ENCODE assay signal across 7 mouse cellular contexts in the genomic region with DNA sequence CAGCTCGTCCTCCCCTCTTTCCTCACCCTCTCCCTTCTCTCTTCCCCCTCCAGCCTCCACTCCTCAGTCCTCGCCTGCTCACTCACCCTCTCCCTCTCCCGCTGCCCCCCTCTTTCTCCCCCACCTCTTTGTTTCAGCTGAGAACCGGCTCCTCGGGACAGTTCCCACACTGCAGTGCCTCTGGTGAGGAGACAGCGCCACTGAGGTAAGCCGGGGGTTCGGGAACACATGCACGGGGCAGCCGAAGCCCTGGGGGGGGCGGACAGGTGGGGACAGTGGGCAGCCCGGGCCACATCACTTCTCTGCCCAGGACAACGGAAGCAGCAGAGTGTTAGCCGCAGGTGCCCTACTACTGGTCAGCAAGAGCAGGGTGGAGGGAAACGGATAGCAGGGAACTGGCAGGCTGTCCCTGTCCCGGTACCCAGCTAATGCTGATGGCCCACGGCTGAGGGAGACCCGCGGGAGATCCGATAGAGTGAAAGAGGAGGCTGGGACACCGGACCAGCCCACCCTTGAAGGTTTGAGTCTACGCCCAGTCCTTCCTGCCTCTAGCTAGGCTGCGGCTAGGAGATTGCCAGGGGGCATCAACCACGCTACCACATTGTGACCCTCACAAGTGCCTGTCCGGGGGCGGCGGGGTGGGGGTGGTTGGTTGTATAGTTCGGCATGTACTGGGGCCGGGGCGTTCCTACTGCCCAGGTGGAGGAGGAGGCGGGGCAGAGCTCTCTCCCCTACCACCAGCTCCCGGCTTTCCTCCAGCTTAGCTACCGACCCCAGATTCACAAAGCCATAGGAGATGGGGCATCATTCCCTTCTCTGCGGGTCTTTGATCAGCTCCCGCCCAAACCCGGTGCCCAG. TPM values are rescaled to one million over a fixed set of nuclear protein-coding genes. Genes with fewer than 3 reads are reported as not detected.
DNase-seq lines count a peak whose midpoint lies in the region; ATAC-seq lines count a peak whose summit lies in the region.

No protein-coding gene starts in this region.

- 0 out of 2 replicates have a peak overlapping the region, but pooled peaks have one; percentile 13 for H3K9ac ChIP-seq in lung, embryonic 15.5 days
- peak overlapping the region; percentile 93 for H3K9ac ChIP-seq in forebrain, embryonic 14.5 days (ENCODE audit: low read length)
- no peak overlapping the region for H3K9ac ChIP-seq in liver, embryonic 15.5 days
- H3K9ac ChIP-seq in stomach, embryonic 16.5 days (ENCODE audit: low read length), result peak overlapping the region; percentile 61

- no peaks in the 10 kb centered on the region for H3K36me3 ChIP-seq in lung, embryonic 15.5 days
- peaks cover 18% of the 10 kb centered on the region; the same call in 1 of the 2 replicates for H3K36me3 ChIP-seq in forebrain, embryonic 14.5 days (ENCODE audit: control insufficient read depth, insufficient read depth, low read length)
- H3K36me3 ChIP-seq in liver, embryonic 15.5 days (replicated peaks), result no peaks in the 10 kb centered on the region
- H3K36me3 ChIP-seq in stomach, embryonic 16.5 days (ENCODE audit: control insufficient read depth, insufficient read depth, low read length), result no peaks in the 10 kb centered on the region

- no peak overlapping the region for H3K27ac ChIP-seq in lung, embryonic 15.5 days
- H3K27ac ChIP-seq in forebrain, embryonic 14.5 days (ENCODE audit: low read depth, low read length), result peak overlapping the region; percentile 85
- H3K27ac ChIP-seq in liver, embryonic 15.5 days (replicated peaks), result no peak overlapping the region
- H3K27ac ChIP-seq in stomach, embryonic 16.5 days (ENCODE audit: low read length), result no peak overlapping the region

- H3K4me2 ChIP-seq in lung, embryonic 15.5 days, result peak overlapping the region; percentile 60
- H3K4me2 ChIP-seq in forebrain, embryonic 14.5 days (ENCODE audit: low read length), result peak overlapping the region; percentile 67
- H3K4me2 ChIP-seq in liver, embryonic 15.5 days, result peak overlapping the region; percentile 36
- H3K4me2 ChIP-seq in stomach, embryonic 16.5 days (ENCODE audit: low read depth, low read length), result peak overlapping the region; percentile 64

- ATAC-seq in lung, embryonic 15.5 days (ENCODE audit: borderline replicate concordance, extremely low read depth, low FRiP score, low TSS enrichment), result peak; percentile 43
- peak; percentile 72 for ATAC-seq in forebrain, embryonic 14.5 days
- ATAC-seq in liver, embryonic 15.5 days (ENCODE audit: insufficient read depth), result no peak
- peak; percentile 46 for ATAC-seq in stomach, embryonic 16.5 days (ENCODE audit: insufficient read depth, low FRiP score)

- peak overlapping the region; percentile 27 for H3K4me3 ChIP-seq in lung, embryonic 15.5 days
- peak overlapping the region; percentile 55 for H3K4me3 ChIP-seq in forebrain, embryonic 14.5 days (ENCODE audit: low read depth, low read length)
- 0 out of 2 replicates have a peak overlapping the region, but pooled peaks have one; percentile 17 for H3K4me3 ChIP-seq in liver, embryonic 15.5 days (replicated peaks)
- H3K4me3 ChIP-seq in stomach, embryonic 16.5 days (replicated peaks; ENCODE audit: low read length), result peak overlapping the region; percentile 44

- no peaks in the 10 kb centered on the region for H3K9me3 ChIP-seq in lung, embryonic 15.5 days
- no peaks in the 10 kb centered on the region for H3K9me3 ChIP-seq in forebrain, embryonic 14.5 days (replicated peaks; ENCODE audit: control insufficient read depth, low read length)
- no peaks in the 10 kb centered on the region for H3K9me3 ChIP-seq in liver, embryonic 15.5 days (replicated peaks)
- no peaks in the 10 kb centered on the region for H3K9me3 ChIP-seq in stomach, embryonic 16.5 days (replicated peaks; ENCODE audit: control insufficient read depth, low read length)

- DNase-seq in lung, postnatal 14 days, result no peak
- peak; percentile 79 for DNase-seq in forebrain, embryonic 14.5 days (ENCODE audit: low spot score)
- DNase-seq in spleen, postnatal 4 days (ENCODE audit: low spot score in 2 of 2), result no peak
- DNase-seq in urinary bladder, postnatal 25 days (ENCODE audit: low spot score), result no peak

- H3K4me1 ChIP-seq in lung, embryonic 15.5 days, result peaks cover 12% of the 10 kb centered on the region
- H3K4me1 ChIP-seq in forebrain, embryonic 14.5 days (ENCODE audit: control insufficient read depth, insufficient read depth, low read length), result peaks cover 25% of the 10 kb centered on the region
- no peaks in the 10 kb centered on the region; the same call in 1 of the 2 replicates for H3K4me1 ChIP-seq in liver, embryonic 15.5 days (replicated peaks)
- H3K4me1 ChIP-seq in stomach, embryonic 16.5 days (ENCODE audit: control insufficient read depth, insufficient read depth, low read length), result peaks cover 12% of the 10 kb centered on the region

- 1% methylated on average over 36 of the region's 36 CpGs for WGBS in lung, embryonic 15.5 days
- under 1% methylated on average over 36 of the region's 36 CpGs for WGBS in forebrain, embryonic 14.5 days
- WGBS in liver, embryonic 15.5 days (ENCODE audit: insufficient replicate concordance), result 1% methylated on average over 36 of the region's 36 CpGs
- 1% methylated on average over 36 of the region's 36 CpGs for WGBS in stomach, embryonic 16.5 days

- H3K27me3 ChIP-seq in lung, embryonic 15.5 days, result peaks cover 54% of the 10 kb centered on the region
- peaks cover 3% of the 10 kb centered on the region for H3K27me3 ChIP-seq in forebrain, embryonic 14.5 days (replicated peaks; ENCODE audit: control insufficient read depth, insufficient read depth, low read length)
- peaks cover 67% of the 10 kb centered on the region for H3K27me3 ChIP-seq in liver, embryonic 15.5 days
- peaks cover 24% of the 10 kb centered on the region; the same call in 1 of the 2 replicates for H3K27me3 ChIP-seq in stomach, embryonic 16.5 days (ENCODE audit: control insufficient read depth, insufficient read depth, low read length)

RNA-seq across cellular contexts. Expression of a gene that starts 9.2 kb away (rescaled TPM):
- polyA plus RNA-seq in lung, embryonic 15.5 days (2015; fragmentation: Nextera tagmentation; extraction: Ambion mirVana), result 1.4 and 1.7 TPM in 2 replicates
- 2.3 TPM in 2 replicates for polyA plus RNA-seq in forebrain, embryonic 14.5 days (2014; fragmentation: Nextera tagmentation; extraction: Ambion mirVana)
- 22.2 and 27.6 TPM in 2 replicates for polyA plus RNA-seq in liver, embryonic 15.5 days (2015; fragmentation: Nextera tagmentation; extraction: Ambion mirVana)
- polyA plus RNA-seq in stomach, embryonic 16.5 days (2015; fragmentation: Nextera tagmentation; extraction: Ambion mirVana), result 3.1 and 3.5 TPM in 2 replicates

RNA-seq across cellular contexts. Expression of a gene that starts 22.0 kb away (rescaled TPM):
- polyA plus RNA-seq in lung, embryonic 15.5 days (2015; fragmentation: Nextera tagmentation; extraction: Ambion mirVana), result 22.3 and 24.0 TPM in 2 replicates
- polyA plus RNA-seq in forebrain, embryonic 14.5 days (2014; fragmentation: Nextera tagmentation; extraction: Ambion mirVana), result 54.7 and 56.4 TPM in 2 replicates
- polyA plus RNA-seq in liver, embryonic 15.5 days (2015; fragmentation: Nextera tagmentation; extraction: Ambion mirVana), result 6.8 and 7.3 TPM in 2 replicates
- polyA plus RNA-seq in stomach, embryonic 16.5 days (2015; fragmentation: Nextera tagmentation; extraction: Ambion mirVana), result 16.1 TPM in 2 replicates

RNA-seq across cellular contexts. Expression of a gene that starts 50.8 kb away (rescaled TPM):
- polyA plus RNA-seq in lung, embryonic 15.5 days (2015; fragmentation: Nextera tagmentation; extraction: Ambion mirVana), result 60.4 and 62.8 TPM in 2 replicates
- polyA plus RNA-seq in forebrain, embryonic 14.5 days (2014; fragmentation: Nextera tagmentation; extraction: Ambion mirVana), result 10.3 and 10.7 TPM in 2 replicates
- 11.7 and 13.6 TPM in 2 replicates for polyA plus RNA-seq in liver, embryonic 15.5 days (2015; fragmentation: Nextera tagmentation; extraction: Ambion mirVana)
- polyA plus RNA-seq in stomach, embryonic 16.5 days (2015; fragmentation: Nextera tagmentation; extraction: Ambion mirVana), result 35.1 and 36.0 TPM in 2 replicates

RNA-seq across cellular contexts. Expression of a gene that starts 52.2 kb away (rescaled TPM):
- 1.6 and 1.7 TPM in 2 replicates for polyA plus RNA-seq in lung, embryonic 15.5 days (2015; fragmentation: Nextera tagmentation; extraction: Ambion mirVana)
- 0.22 and 0.66 TPM in 2 replicates for polyA plus RNA-seq in forebrain, embryonic 14.5 days (2014; fragmentation: Nextera tagmentation; extraction: Ambion mirVana)
- polyA plus RNA-seq in liver, embryonic 15.5 days (2015; fragmentation: Nextera tagmentation; extraction: Ambion mirVana), result 0.14 TPM in 1 of 2 replicates, not detected in the other
- polyA plus RNA-seq in stomach, embryonic 16.5 days (2015; fragmentation: Nextera tagmentation; extraction: Ambion mirVana), result 46.3 and 53.3 TPM in 2 replicates

RNA-seq across cellular contexts. Expression of a gene that starts 54.1 kb away (rescaled TPM):
- 73.7 and 76.4 TPM in 2 replicates for polyA plus RNA-seq in lung, embryonic 15.5 days (2015; fragmentation: Nextera tagmentation; extraction: Ambion mirVana)
- polyA plus RNA-seq in forebrain, embryonic 14.5 days (2014; fragmentation: Nextera tagmentation; extraction: Ambion mirVana), result 57.5 and 64.7 TPM in 2 replicates
- 23.5 and 23.8 TPM in 2 replicates for polyA plus RNA-seq in liver, embryonic 15.5 days (2015; fragmentation: Nextera tagmentation; extraction: Ambion mirVana)
- 54.9 and 57.8 TPM in 2 replicates for polyA plus RNA-seq in stomach, embryonic 16.5 days (2015; fragmentation: Nextera tagmentation; extraction: Ambion mirVana)
